Comparison of ENCODE assay signal across 8 mouse cellular contexts in the genomic region with DNA sequence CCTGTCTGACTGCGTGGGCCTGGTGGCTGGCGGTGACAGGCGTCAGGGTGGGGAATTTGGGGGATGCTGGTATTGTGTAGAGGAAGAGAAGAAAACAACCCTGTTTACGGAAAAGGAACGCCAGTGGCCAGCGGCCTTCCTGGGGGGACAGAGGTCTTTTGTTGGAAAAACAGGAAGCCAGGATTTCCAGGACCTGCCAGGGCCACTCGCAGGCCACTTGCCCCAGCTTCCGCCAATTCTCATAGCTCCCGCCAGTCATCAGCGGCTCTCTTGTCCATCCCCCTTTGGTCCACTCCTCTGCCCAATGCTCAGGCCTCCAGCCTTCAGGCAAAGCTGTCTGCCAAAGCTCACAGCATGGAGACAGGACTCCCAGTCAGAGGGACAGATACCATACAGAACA. TPM values are rescaled to one million over a fixed set of nuclear protein-coding genes. Genes with fewer than 3 reads are reported as not detected.
DNase-seq lines count a peak whose midpoint lies in the region; ATAC-seq and TF ChIP-seq lines count a peak whose summit lies in the region.
"Had no signal": no experiment of that assay in that cellular context is flagged by ENCODE, and none has a peak within 500 bp of the region (broad histone marks: within the 10 kb centered on the region; RNA-seq: fewer than 3 reads in every experiment).

No protein-coding gene starts in this region.

- in situ Hi-C loops in ES-E14 (cut with MboI; ENCODE audit: low sequenced_read_pairs in 2 of 2, unreplicated experiment in 2 of 2), result no loop called here

- DNase-seq in ES-E14 (ENCODE audit: low read depth, low spot score), result no peak
- DNase-seq in heart, adult 11 months, result peak; percentile 99
- DNase-seq in kidney, adult 11 months, result peak; percentile 85
- peak; percentile 71 for DNase-seq in lung, embryonic 14.5 days
- no peak for DNase-seq in right cerebral cortex, postnatal 4 days

- 0 out of 2 replicates have a peak, but pooled peaks cover 3% of the 10 kb centered on the region for H3K27me3 ChIP-seq in E14TG2a.4 (ENCODE audit: insufficient read depth, low read length)
- no peaks in the 10 kb centered on the region for H3K27me3 ChIP-seq in lung, embryonic 14.5 days (ENCODE audit: insufficient read depth, low read length)

- TF ChIP-seq CTCF in E14TG2a.4 (conservative IDR thresholded peaks at IDR 0.05; ENCODE audit: low read length), result no peak
- TF ChIP-seq CTCF in lung, embryonic 14.5 days (IDR thresholded peaks at IDR 0.05; ENCODE audit: low read depth), result no peak

- no peak for ATAC-seq in lung, embryonic 14.5 days (ENCODE audit: insufficient read depth)
- ATAC-seq in granulocyte monocyte progenitor cell, adult 5-6 weeks (replicated peaks; ENCODE audit: poor library complexity, severe bottlenecking), result no peak

- H3K4me3 ChIP-seq in E14TG2a.4 (replicated peaks; ENCODE audit: low read length) (peak overlapping the region; percentile 65), ES-E14 (ENCODE audit: insufficient read depth in 1 of 2, low read depth in 1 of 2, low read length in 2 of 2, poor library complexity in 1 of 2, severe bottlenecking in 1 of 2) (peak overlapping the region; percentile 36 to 50; a peak in 3 of 4 replicates)
- H3K4me3 ChIP-seq in lung, embryonic 14.5 days (ENCODE audit: low read depth, low read length), result no peak overlapping the region
- H3K4me3 ChIP-seq: liver, embryonic 15.5 days had no signal

- H3K4me1 ChIP-seq in E14TG2a.4 (replicated peaks; ENCODE audit: low read depth, low read length) (peaks cover 57% of the 10 kb centered on the region), ES-E14 (ENCODE audit: control insufficient read depth in 2 of 2, insufficient read depth in 2 of 2, low read length in 2 of 2, poor library complexity in 1 of 2) (peaks cover 5 to 20% of the 10 kb centered on the region in 2 experiments; a peak in 3 of 4 replicates)
- peaks cover 11% of the 10 kb centered on the region for H3K4me1 ChIP-seq in lung, embryonic 14.5 days (ENCODE audit: insufficient read depth)

- no peak overlapping the region for H3K4me2 ChIP-seq in lung, embryonic 14.5 days
- H3K4me2 ChIP-seq: liver, embryonic 15.5 days had no signal

- peaks cover 1% of the 10 kb centered on the region; the same call in 1 of the 2 replicates for H3K9me3 ChIP-seq in E14TG2a.4 (ENCODE audit: low read length)
- no peaks in the 10 kb centered on the region for H3K9me3 ChIP-seq in ES-E14 (ENCODE audit: control insufficient read depth, insufficient read depth, low read depth, low read length)
- H3K9me3 ChIP-seq in lung, embryonic 14.5 days (ENCODE audit: low read depth, low read length), result no peaks in the 10 kb centered on the region
- H3K9me3 ChIP-seq: liver, embryonic 15.5 days had no signal

- 52% methylated on average over 10 of the region's 10 CpGs for WGBS in lung, embryonic 14.5 days

- peak overlapping the region; percentile 49 for H3K9ac ChIP-seq in ES-E14 (ENCODE audit: insufficient read depth, low read depth, low read length, poor library complexity, severe bottlenecking)
- no peak overlapping the region for H3K9ac ChIP-seq in lung, embryonic 14.5 days
- H3K9ac ChIP-seq: liver, embryonic 15.5 days had no signal

- H3K27ac ChIP-seq in ES-E14 (ENCODE audit: insufficient read depth, low read depth, low read length, poor library complexity, severe bottlenecking), result no peak overlapping the region
- peak overlapping the region; percentile 76; the same call in 1 of the 2 replicates for H3K27ac ChIP-seq in lung, embryonic 14.5 days (ENCODE audit: low read depth)
- H3K27ac ChIP-seq: liver, embryonic 15.5 days had no signal

- H3K36me3 ChIP-seq in E14TG2a.4 (ENCODE audit: insufficient read depth, low read length), result 0 out of 2 replicates have a peak, but pooled peaks cover 4% of the 10 kb centered on the region
- no peaks in the 10 kb centered on the region for H3K36me3 ChIP-seq in ES-E14 (ENCODE audit: control insufficient read depth, insufficient read depth, low read length, poor library complexity, severe bottlenecking)
- H3K36me3 ChIP-seq in lung, embryonic 14.5 days (ENCODE audit: insufficient read depth), result no peaks in the 10 kb centered on the region
- H3K36me3 ChIP-seq: liver, embryonic 15.5 days had no signal

TF ChIP-seq in ES-E14, 5 proteins besides CTCF, POLR2A, EP300 and RAD21:
- TF ChIP-seq ZNF384 (IDR thresholded peaks at IDR 0.05; ENCODE audit: low read depth, low read length), result no peak
- no peak for TF ChIP-seq MAFK (IDR thresholded peaks at IDR 0.05; ENCODE audit: insufficient read depth, low read depth, low read length)
- no peak for TF ChIP-seq ZC3H11A (IDR thresholded peaks at IDR 0.05; ENCODE audit: borderline replicate concordance, low read depth, low read length)
- no peak for TF ChIP-seq CHD2 (IDR thresholded peaks at IDR 0.05; ENCODE audit: low read depth, low read length)
- no peak for TF ChIP-seq HCFC1 (IDR thresholded peaks at IDR 0.05; ENCODE audit: borderline replicate concordance, insufficient read depth, low read length)

RNA-seq across cellular contexts. Expression of a gene that starts 20.7 kb away (rescaled TPM):
- total RNA-seq in ES-E14 (2012; rRNA removed), result 324 and 328 TPM in 2 replicates
- 93.8 and 97.9 TPM in 2 replicates for polyA plus RNA-seq in lung, embryonic 14.5 days (2014; fragmentation: Nextera tagmentation; extraction: Ambion mirVana)
- total RNA-seq in granulocyte monocyte progenitor cell, adult 5-6 weeks (2014; fragmentation: Nextera tagmentation), result 72.9 and 76.0 TPM in 2 replicates
- total RNA-seq in granulocyte monocyte progenitor cell, adult 5-6 weeks (2017), result 138 and 139 TPM in 2 replicates

RNA-seq across cellular contexts. Expression of a gene that starts 21.0 kb away (rescaled TPM):
- 17.0 and 17.8 TPM in 2 replicates for total RNA-seq in ES-E14 (2012; rRNA removed)
- polyA plus RNA-seq in lung, embryonic 14.5 days (2014; fragmentation: Nextera tagmentation; extraction: Ambion mirVana), result 13.3 and 15.0 TPM in 2 replicates
- total RNA-seq in granulocyte monocyte progenitor cell, adult 5-6 weeks (2014; fragmentation: Nextera tagmentation), result 12.9 and 14.2 TPM in 2 replicates
- total RNA-seq in granulocyte monocyte progenitor cell, adult 5-6 weeks (2017), result 3.5 and 11.6 TPM in 2 replicates

RNA-seq across cellular contexts. Expression of a gene that starts 21.9 kb away (rescaled TPM):
- 159 and 169 TPM in 2 replicates for total RNA-seq in ES-E14 (2012; rRNA removed)
- polyA plus RNA-seq in lung, embryonic 14.5 days (2014; fragmentation: Nextera tagmentation; extraction: Ambion mirVana), result 48.6 TPM in 2 replicates
- 13.8 and 14.6 TPM in 2 replicates for total RNA-seq in granulocyte monocyte progenitor cell, adult 5-6 weeks (2014; fragmentation: Nextera tagmentation)
- 13.0 and 21.3 TPM in 2 replicates for total RNA-seq in granulocyte monocyte progenitor cell, adult 5-6 weeks (2017)

Comparison
In these comparisons a context has a peak if more than half of its experiments do, and no peak if none do; other contexts are left out.
1. DNase-seq: peak in heart, adult 11 months (single experiment), kidney, adult 11 months (single experiment) and lung, embryonic 14.5 days (single experiment); none in ES-E14 (single experiment) and right cerebral cortex, postnatal 4 days (single experiment).